Mouse (Mus musculus): Measurements from ENCODE around the gene Dda1. TPM values are rescaled to one million over a fixed set of nuclear protein-coding genes. Genes with fewer than 3 reads are reported as not detected.
A peak's percentile ranks its signal among the peaks of the same experiment; 100 is the strongest.

The Dda1 gene
- polyA plus RNA-seq, 1 experiment from 2014 or later, result 104 TPM

- H3K4me3 ChIP-seq, result no peak overlapping the region
- ATAC-seq (ENCODE audit: borderline replicate concordance, extremely low read depth, low FRiP score, low TSS enrichment), result no peak
- WGBS, result 57% methylated on average over 8 of the region's 8 CpGs
Observed at GRCm38 (mm10) chr8:71483932-71484331, 14.9 kb downstream of the Dda1 start.

DNA sequence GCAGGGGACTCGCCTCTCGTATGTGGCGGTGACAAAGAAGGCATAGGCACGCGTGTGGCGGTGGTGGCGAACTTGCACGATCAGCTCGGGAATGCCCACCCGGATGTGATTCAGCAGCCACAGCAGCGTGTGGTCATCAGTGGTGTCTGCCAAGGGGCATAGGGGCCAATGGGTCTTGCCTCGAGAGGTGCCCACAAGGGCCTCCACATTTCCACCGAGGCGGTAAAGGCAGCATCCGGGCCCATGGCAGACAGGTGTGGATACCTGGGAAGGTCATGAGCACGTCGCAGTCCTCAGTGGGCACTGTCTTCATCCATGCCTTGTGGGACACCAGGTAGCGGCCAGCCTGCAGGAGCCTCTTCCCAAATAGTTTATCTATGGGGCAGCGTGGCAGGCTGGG lies 15.7 kb downstream of the Dda1 start:
- peak overlapping the region; percentile 88 for H3K4me3 ChIP-seq

More at GRCm38 (mm10) chr8:71483932-71484331, 14.9 kb downstream of the Dda1 start:
- Histone ChIP-seq H3K9me3 (no peaks in the 10 kb centered on the region), H3K27ac (no peak overlapping the region), H3K36me3 (0 out of 2 replicates have a peak, but pooled peaks cover 8% of the 10 kb centered on the region), H3K27me3 (no peaks in the 10 kb centered on the region), H3K4me2 (no peak overlapping the region), H3K9ac (no peak overlapping the region), H3K4me1 (peaks cover 21% of the 10 kb centered on the region)

DNA sequence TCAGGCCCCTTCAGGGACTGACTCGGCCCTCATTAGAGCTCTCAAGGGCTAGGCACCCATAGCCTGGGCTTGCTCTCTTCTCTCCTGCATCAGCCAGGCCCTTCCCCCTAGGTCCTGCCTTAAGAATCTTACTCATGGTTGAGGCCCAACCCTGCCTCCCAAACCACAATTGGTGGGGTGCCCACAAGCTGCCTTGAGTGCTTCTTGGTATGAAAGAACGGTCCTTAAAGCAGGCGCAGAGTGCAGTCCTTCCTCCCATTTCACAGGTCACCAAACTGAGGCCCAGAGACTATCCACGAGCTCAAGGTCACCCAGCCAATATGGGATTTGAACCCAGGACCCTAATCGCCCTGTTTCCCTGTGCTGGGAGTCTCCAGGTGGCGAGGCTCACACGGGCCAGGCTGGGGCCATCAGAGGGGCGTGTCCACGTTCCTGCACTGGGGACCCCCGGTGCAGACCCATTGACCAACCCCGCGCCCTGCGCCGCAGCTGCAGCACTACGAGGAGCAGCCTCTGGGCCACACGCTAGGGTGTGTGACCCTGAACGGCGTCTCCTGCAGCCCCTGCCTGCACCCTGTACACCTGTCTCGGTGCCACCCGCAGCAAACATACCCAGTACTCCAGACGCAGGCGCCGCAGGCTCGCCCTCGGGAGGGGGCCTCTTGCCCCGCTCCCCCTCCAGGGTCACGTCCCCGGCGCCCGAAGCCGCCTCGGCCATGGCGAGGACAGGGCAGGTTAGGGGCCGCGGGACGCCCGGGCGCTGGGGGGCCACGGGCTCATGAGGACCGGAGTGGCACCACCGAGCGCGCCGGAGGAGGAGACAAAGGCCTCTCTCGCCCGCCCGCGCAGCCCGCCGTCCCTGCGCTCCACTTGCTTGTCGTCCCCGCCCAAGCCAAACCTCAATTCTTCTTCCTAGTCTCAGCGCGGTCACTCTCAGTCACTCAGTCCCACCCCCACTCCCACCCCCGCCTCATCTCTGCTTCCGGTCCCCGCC lies 16.4 kb downstream of the Dda1 start, which contains the start of gene Ano8:
TSS of gene Ano8 (minus strand) at position 822 of the 994 bp plus-strand sequence.
- peak; percentile 63 for ATAC-seq (ENCODE audit: borderline replicate concordance, extremely low read depth, low FRiP score, low TSS enrichment)
- H3K4me3 ChIP-seq, result peak within 1 kb of the TSS; percentile 88
- WGBS, result 5% methylated on average over 46 of the region's 58 CpGs
- peak within 1 kb of the TSS; percentile 86 for H3K9ac ChIP-seq
- H3K27me3 ChIP-seq, result no peaks in the 10 kb centered on the region
- peaks cover 34% of the 10 kb centered on the region for H3K4me1 ChIP-seq
- H3K4me2 ChIP-seq, result peak within 1 kb of the TSS; percentile 95
- no peaks in the 10 kb centered on the region for H3K9me3 ChIP-seq
- peak within 1 kb of the TSS; percentile 89 for H3K27ac ChIP-seq
- H3K36me3 ChIP-seq, result peaks cover 11% of the 10 kb centered on the region; the same call in 1 of the 2 replicates

More for the DNA sequence above, 15.7 kb downstream of the Dda1 start:
- Histone ChIP-seq H3K27ac (no peak overlapping the region), H3K36me3 (0 out of 2 replicates have a peak, but pooled peaks cover 10% of the 10 kb centered on the region), H3K27me3 (no peaks in the 10 kb centered on the region), H3K9me3 (no peaks in the 10 kb centered on the region), H3K4me1 (peaks cover 29% of the 10 kb centered on the region), H3K9ac (peak overlapping the region; percentile 86; the same call in 1 of the 2 replicates), H3K4me2 (peak overlapping the region; percentile 95)
- ATAC-seq (ENCODE audit: borderline replicate concordance, extremely low read depth, low FRiP score, low TSS enrichment), result no peak
- WGBS, result 94% methylated on average over 19 of the region's 19 CpGs

DNA sequence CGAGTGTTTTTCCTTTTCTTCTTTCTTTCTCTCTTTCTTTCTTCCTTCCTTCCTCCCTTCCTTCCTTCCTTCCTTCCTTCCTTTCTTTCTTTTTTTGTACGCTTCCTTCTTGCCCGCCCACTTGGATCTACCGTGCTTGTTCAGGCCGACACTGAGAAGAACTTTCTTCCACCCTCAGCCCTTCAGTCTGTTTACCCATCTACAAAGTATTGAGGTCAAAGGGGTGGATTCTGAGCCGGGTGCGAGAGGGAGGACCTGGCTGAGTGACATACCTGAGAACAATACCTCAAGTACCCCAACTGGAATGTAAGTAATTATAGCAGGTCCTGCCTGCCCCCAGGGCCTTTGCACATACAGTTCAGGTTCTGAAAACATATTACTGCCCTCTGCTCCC lies 17.1 kb downstream of the Dda1 start:
- H3K4me3 ChIP-seq, result peak overlapping the region; percentile 88
- no peaks in the 10 kb centered on the region for H3K9me3 ChIP-seq
- ATAC-seq (ENCODE audit: borderline replicate concordance, extremely low read depth, low FRiP score, low TSS enrichment), result no peak

DNA sequence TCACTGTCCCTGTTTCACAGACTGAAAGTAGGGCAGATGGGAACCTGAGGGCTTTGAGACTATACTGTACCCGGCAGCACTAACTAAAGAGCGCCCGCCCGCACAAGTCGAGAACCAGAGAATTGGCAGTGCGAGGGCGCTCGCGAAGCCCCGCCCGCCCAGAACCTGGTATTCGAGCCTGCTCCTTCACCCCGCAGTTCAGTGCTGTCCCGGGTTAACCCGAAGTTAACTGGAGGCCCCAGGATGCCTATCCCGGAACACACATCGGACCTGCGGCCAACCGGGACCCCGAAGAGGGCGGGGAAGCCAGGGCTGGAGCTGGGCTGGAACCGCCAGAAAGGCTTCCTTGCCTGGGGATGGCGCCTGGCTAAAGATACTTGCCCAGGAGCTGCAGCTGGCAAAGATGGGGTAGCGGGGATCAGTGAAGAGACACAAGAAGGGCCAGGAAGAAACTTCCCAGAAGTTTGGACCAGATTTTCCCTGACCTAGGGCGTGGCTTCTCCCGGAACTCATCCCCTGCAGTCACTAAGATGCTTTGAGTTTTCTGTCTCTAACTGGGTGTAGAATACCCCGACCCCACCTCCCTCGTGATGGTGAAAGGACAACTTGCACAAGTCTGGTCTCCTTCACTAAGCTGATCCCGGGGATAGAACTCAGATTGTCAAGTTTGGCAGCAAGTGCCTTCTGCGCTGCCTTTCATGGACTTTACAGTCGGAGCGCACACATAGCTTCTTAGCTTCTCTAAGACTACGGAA lies 18.9 kb downstream of the Dda1 start, which contains the start of gene Gtpbp3:
TSS of gene Gtpbp3 (plus strand) at position 413 of the 755 bp plus-strand sequence.
- Histone ChIP-seq H3K4me3 (peak within 1 kb of the TSS; percentile 83), H3K27ac (peak within 1 kb of the TSS; percentile 92), H3K9me3 (no peaks in the 10 kb centered on the region), H3K36me3 (peaks cover 19% of the 10 kb centered on the region), H3K27me3 (no peaks in the 10 kb centered on the region), H3K4me2 (peak within 1 kb of the TSS; percentile 98), H3K9ac (peak within 1 kb of the TSS; percentile 80), H3K4me1 (peaks cover 34% of the 10 kb centered on the region)
- under 1% methylated on average over 33 of the region's 33 CpGs for WGBS
- ATAC-seq (ENCODE audit: borderline replicate concordance, extremely low read depth, low FRiP score, low TSS enrichment), result peak; percentile 51

More for the DNA sequence above, 17.1 kb downstream of the Dda1 start:
- H3K27ac ChIP-seq, result peak overlapping the region; percentile 89
- H3K27me3 ChIP-seq, result no peaks in the 10 kb centered on the region
- peaks cover 8% of the 10 kb centered on the region; the same call in 1 of the 2 replicates for H3K36me3 ChIP-seq
- H3K4me2 ChIP-seq, result peak overlapping the region; percentile 95
- H3K4me1 ChIP-seq, result peaks cover 34% of the 10 kb centered on the region
- 3% methylated on average over 7 of the region's 7 CpGs for WGBS
- H3K9ac ChIP-seq, result 0 out of 2 replicates have a peak overlapping the region, but pooled peaks have one; percentile 10

- Histone ChIP-seq H3K9me3 (no peaks in the 10 kb centered on the region), H3K4me2 (peak overlapping the region; percentile 98)
- WGBS, result under 1% methylated on average over 22 of the region's 22 CpGs
Observed at GRCm38 (mm10) chr8:71488454-71488853, 19.5 kb downstream of the Dda1 start.

GRCm38 (mm10) chr8:71495039-71495438 lies 26.0 kb downstream of the Dda1 start:
- H3K4me1 ChIP-seq, result peaks cover 53% of the 10 kb centered on the region
- H3K4me2 ChIP-seq, result peak overlapping the region; percentile 46
- 10% methylated on average over 16 of the region's 16 CpGs for WGBS
- no peaks in the 10 kb centered on the region for H3K27me3 ChIP-seq
- peaks cover 27% of the 10 kb centered on the region for H3K36me3 ChIP-seq
- no peak overlapping the region for H3K9ac ChIP-seq
- ATAC-seq (ENCODE audit: borderline replicate concordance, extremely low read depth, low FRiP score, low TSS enrichment), result peak; percentile 46
- peak overlapping the region; percentile 83; the same call in 1 of the 2 replicates for H3K27ac ChIP-seq
- no peaks in the 10 kb centered on the region for H3K9me3 ChIP-seq
- peak overlapping the region; percentile 14; the same call in 1 of the 2 replicates for H3K4me3 ChIP-seq

More at GRCm38 (mm10) chr8:71488454-71488853, 19.5 kb downstream of the Dda1 start:
- ATAC-seq (ENCODE audit: borderline replicate concordance, extremely low read depth, low FRiP score, low TSS enrichment), result peak; percentile 85
- Histone ChIP-seq H3K27me3 (no peaks in the 10 kb centered on the region), H3K27ac (peak overlapping the region; percentile 92), H3K4me3 (peak overlapping the region; percentile 83), H3K4me1 (peaks cover 34% of the 10 kb centered on the region), H3K9ac (peak overlapping the region; percentile 80), H3K36me3 (peaks cover 24% of the 10 kb centered on the region)

- Histone ChIP-seq H3K36me3 (peaks cover 23% of the 10 kb centered on the region), H3K9ac (no peak overlapping the region), H3K27ac (peak overlapping the region; percentile 83), H3K27me3 (no peaks in the 10 kb centered on the region), H3K4me2 (no peak overlapping the region), H3K4me1 (peaks cover 52% of the 10 kb centered on the region), H3K4me3 (no peak overlapping the region), H3K9me3 (no peaks in the 10 kb centered on the region)
- ATAC-seq (ENCODE audit: borderline replicate concordance, extremely low read depth, low FRiP score, low TSS enrichment), result no peak
- 71% methylated on average over 5 of the region's 5 CpGs for WGBS
Observed at GRCm38 (mm10) chr8:71495811-71496210, 26.8 kb downstream of the Dda1 start.

DNA sequence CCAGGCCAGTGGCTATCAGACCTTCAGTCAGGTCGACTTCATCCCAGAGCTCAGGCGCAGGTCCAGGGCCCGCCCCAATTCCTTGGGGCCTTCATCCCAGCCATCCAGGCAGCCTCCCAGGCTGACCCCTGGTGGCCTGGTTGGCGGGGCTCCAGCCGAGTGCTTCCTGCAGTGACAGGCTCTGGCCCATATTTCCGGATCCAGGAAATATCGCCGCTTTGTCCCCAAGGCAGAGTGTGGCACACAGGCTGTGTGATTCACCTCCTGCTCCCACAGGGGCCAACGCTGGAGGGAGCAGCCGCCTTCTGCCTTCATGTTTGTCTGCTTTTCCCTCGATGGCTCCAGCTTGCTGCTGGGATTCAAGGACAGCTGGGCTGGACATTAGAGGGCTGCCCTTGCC lies 27.5 kb downstream of the Dda1 start:
- Histone ChIP-seq H3K4me1 (peaks cover 52% of the 10 kb centered on the region), H3K4me2 (no peak overlapping the region), H3K27ac (peak overlapping the region; percentile 83), H3K36me3 (peaks cover 23% of the 10 kb centered on the region), H3K27me3 (no peaks in the 10 kb centered on the region), H3K4me3 (no peak overlapping the region), H3K9me3 (no peaks in the 10 kb centered on the region), H3K9ac (no peak overlapping the region)
- 24% methylated on average over 11 of the region's 11 CpGs for WGBS
- ATAC-seq (ENCODE audit: borderline replicate concordance, extremely low read depth, low FRiP score, low TSS enrichment), result peak; percentile 65

GRCm38 (mm10) chr8:71497077-71497645 lies 28.2 kb downstream of the Dda1 start:
- no peaks in the 10 kb centered on the region for H3K9me3 ChIP-seq
- H3K27me3 ChIP-seq, result no peaks in the 10 kb centered on the region
- H3K9ac ChIP-seq, result no peak overlapping the region
- peaks cover 52% of the 10 kb centered on the region for H3K4me1 ChIP-seq
- H3K4me3 ChIP-seq, result no peak overlapping the region
- no peak overlapping the region for H3K4me2 ChIP-seq
- ATAC-seq (ENCODE audit: borderline replicate concordance, extremely low read depth, low FRiP score, low TSS enrichment), result no peak
- H3K36me3 ChIP-seq, result peaks cover 18% of the 10 kb centered on the region
- WGBS, result 83% methylated on average over 1 of the region's 1 CpGs
- H3K27ac ChIP-seq, result peak overlapping the region; percentile 83
